Mouse (Mus musculus): ENCODE measurements at regions not wholly inside any gene's neighbourhood (a gene's known extent, or its start where the extent isn't known, plus 50 kb on each side); places are given as distances from the start of the nearest gene placed in this dataset.

DNA sequence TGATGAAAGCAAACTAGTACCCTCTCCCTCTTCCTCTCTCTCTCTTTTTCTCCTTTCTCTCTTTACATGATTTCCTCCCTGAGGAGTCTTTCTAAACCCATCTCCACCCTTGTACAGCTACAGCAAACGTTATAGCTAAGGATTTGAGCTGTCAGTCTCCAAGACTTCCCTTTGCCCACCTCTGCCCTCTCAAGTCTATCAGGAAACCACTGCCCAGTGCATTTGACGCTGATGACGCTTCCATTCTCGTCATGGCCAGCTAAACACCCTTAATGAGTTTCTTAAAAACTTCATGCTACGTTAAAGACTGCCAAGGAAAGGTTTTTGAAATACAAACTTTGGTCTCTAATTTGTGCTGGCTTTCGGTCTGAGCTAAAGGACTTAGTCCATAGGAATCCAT, 99.0 kb upstream of the Bach2 start:
- CTCF ChIA-PET = no interaction called here

DNA sequence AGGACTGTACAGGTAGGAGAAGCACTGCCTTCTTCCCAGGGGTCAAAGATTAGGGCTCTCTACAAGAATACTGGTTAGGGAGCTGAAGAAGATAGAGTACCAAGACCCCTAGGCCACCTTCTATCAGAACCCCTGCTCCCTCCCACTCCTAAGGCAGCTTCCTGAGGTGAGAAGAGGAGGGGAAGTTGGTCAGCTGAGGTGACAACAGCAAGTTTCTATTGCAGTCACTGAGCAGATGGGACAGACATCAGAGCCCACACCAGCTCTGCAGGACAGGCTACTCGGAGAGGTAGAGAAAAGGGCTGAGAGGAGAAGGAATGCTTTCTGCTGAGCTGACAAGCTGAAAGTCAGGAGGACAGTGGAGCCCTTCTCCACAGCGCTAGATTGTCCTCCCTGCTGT, 98.5 kb upstream of the Bach2 start:
- ChIA-PET POLR2A (interaction anchor here in 1 of 4 experiments (0.6 kb wide), 1 partner anchor 442 kb away, joined by 5 read pairs; no protein-coding TSS in a partner anchor), CTCF (interaction anchor here in 1 of 4 experiments (0.6 kb wide), 1 partner anchor 448 kb away, joined by 3 read pairs; no protein-coding TSS in a partner anchor)

More for the DNA sequence above, 99.0 kb upstream of the Bach2 start:
- POLR2A ChIA-PET = interaction anchor here in 1 of 4 experiments (0.6 kb wide), 1 partner anchor 442 kb away, joined by 5 read pairs; no protein-coding TSS in a partner anchor

DNA sequence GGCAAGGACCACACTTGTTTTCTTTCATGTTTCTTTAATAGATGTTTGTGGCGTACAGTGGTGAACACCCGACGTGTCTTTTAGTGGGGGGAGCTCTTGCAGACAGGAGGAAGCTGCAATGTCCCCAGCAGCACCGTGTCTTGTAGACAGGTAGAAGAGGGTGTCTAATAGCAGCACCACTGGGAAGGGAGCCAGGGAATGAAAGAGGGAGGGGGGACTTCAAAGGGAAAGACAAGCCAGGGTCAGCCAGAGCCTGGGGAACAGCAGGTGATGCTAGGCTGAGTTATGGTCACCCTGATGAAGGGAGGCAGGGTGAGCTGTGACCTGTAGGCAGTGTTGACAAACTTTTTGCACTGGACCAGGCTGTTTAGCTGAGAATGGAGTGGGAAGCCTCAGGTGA, 96.4 kb upstream of the Bach2 start:
- ChIA-PET CTCF (no interaction called here), POLR2A (interaction anchor here in 2 of 4 experiments (0.6 to 0.9 kb wide), 2 partner anchors 8 to 63 kb away, joined by 3 read pairs; no protein-coding TSS in a partner anchor)

DNA sequence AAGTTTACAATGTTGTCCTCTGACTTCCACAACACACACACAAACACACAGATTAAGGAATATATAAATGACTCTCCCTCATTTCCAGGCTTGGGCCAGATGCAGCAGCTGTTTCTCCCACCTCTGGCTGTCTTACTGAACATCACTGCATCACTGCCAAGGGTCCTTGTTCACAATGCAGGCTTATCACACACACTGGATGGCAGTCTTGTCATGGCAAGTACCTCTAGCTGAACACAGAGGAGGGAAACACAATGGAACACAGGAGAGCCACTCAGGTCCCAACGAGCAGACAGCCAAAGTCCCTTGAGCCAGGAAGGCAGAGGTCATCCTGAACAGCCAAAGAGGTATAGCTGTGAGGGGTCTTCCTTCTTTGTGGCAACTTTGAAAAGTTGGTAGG, 91.5 kb upstream of the Bach2 start:
- CTCF ChIA-PET = no interaction called here
- POLR2A ChIA-PET = no interaction called here

DNA sequence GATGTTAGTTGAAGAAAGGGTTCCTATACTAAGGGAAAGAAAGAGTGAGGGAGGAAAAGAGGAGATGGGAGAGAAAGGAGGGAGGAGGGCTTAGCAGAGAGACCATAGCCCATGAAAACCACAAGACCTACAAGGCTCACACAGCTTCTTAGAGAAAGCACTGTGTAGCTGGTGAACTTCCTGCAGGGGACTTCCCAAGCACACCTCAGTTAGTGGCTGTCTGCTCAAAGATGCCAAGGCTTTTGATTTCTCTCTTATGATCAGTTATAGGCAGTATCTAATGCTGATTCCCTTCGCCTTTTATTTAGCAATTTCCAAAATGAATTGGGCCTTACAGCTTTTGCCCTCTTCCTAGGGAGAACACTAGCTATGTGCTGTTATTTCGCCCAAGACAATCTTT, 90.0 kb upstream of the Bach2 start:
- POLR2A ChIA-PET = interaction anchor here in 1 of 4 experiments (0.5 kb wide), 1 partner anchor 1165 kb away, joined by 3 read pairs; no protein-coding TSS in a partner anchor
- CTCF ChIA-PET = interaction anchor here in 2 of 4 experiments (0.7 to 1.1 kb wide), 3 partner anchors 191 to 919 kb away, joined by 3 to 6 read pairs (median 4); no protein-coding TSS in a partner anchor

DNA sequence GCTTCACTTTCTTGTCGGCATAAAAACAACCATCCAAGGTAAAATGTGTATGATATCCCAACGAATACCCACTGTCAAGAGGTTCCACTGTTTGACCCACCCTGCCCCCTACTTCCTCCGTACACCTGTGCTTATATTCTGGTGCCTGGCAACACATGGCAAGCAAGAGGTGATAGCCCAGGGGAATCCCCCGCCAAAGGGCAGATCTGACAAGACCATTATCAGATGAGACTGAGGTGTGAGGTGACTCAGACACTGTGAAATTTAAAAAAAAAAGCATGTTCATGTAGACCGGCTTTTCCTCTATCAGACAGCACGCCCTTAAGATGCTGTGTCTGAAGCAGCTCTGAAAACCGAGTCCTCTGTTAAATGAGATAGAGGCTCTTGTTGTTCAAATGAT, 89.4 kb upstream of the Bach2 start:
- ChIA-PET POLR2A (interaction anchor here in 1 of 4 experiments (0.5 kb wide), 1 partner anchor 1165 kb away, joined by 3 read pairs; no protein-coding TSS in a partner anchor), CTCF (interaction anchor here in 1 of 4 experiments (1.1 kb wide), 1 partner anchor 423 kb away, joined by 6 read pairs; no protein-coding TSS in a partner anchor)

DNA sequence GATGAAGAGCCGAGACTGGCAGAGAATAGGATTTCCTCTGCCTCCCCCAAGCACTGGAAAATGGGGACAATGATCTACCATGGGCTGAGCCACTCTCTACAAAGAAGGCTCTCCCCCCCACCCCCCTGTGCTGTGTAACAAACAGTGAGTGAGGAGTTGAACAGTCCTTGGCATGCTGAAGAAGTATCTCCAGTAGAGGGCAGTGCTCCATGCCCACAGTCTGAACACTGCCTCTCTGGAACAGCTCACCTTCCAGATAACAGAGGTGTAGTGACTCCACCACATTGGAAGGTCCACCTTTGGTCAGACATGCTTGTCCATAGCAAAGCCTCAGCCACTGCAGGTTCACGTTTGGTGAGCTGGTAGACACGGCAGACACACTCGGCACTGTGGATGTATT, 85.2 kb upstream of the Bach2 start:
- ChIA-PET POLR2A (interaction anchor here in 1 of 4 experiments (0.8 to 1.0 kb wide), 2 partner anchors 61 to 84 kb away, joined by 3 read pairs; no protein-coding TSS in a partner anchor), CTCF (interaction anchor here in 3 of 4 experiments (0.6 to 1.4 kb wide), 17 partner anchors 10 to 1148 kb away, joined by 3 to 6 read pairs (median 4); partner anchors contain the start of gene Bach2 (in 1 of the 3))

DNA sequence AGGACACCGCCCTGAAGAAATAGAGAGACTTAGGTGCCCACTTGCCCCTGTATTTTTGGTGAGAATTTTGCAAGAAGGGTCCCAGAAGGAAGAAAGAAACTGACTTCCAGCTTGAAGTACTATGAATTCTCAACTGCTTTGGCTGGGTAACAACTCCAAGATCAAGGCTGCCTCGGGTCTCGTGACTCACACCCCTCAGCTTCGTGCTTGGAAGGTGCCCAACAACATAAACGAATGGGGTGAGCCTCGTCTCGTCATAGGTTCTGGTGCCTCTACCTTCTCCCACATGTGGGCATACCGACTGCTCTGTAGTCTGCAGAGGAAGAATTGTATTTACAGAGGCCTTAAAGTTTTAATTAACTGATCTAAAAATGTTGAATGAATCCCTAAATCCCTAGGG, 81.6 kb upstream of the Bach2 start:
- CTCF ChIA-PET = no interaction called here
- POLR2A ChIA-PET = interaction anchor here in 1 of 4 experiments (1.4 kb wide), 1 partner anchor 9 kb away, joined by 3 read pairs; no protein-coding TSS in a partner anchor

DNA sequence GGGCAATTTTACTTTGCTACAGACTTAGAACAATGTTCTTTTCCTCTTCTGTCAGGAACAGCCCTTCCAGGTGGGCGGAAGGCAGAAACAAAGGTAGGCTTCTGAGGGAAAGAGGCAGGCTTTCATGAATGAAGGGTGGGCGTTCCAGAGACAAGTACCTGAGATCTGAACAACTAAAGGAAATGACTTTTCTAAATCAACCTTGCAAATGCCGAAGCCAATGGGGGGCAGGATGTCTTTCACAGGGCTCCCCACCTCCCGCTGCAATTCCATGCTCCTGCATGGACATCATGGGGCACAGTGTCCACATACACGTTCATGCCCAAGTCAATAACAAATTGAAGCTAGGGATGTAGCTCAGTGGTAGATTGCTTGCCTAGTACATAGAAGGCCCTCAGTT, 80.2 kb upstream of the Bach2 start:
- POLR2A ChIA-PET = interaction anchor here in 2 of 4 experiments (0.6 to 1.5 kb wide), 8 partner anchors 16 to 132 kb away, joined by 3 to 6 read pairs (median 3); no protein-coding TSS in a partner anchor
- CTCF ChIA-PET = interaction anchor here in 1 of 4 experiments (0.6 kb wide), 1 partner anchor 204 kb away, joined by 9 read pairs; no protein-coding TSS in a partner anchor

DNA sequence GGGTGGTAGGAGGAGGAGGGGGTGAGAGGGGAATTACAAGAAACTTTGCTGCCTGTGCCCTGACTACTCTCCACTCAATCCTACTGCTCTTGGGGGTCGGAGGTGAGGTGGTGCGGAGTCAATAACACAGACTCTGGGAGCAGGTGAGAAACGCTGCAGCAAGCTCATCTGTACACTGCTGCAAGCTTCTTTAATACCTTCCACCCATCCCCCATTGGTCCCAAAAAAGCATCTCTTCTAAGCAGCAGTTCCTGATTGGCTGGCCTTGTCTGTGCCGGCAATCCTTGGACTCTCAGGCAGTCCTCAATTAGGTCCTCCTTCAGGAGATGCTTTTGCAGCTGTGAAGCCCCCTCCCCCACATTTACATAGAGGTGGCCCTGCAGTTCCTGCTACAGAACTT, 79.7 kb upstream of the Bach2 start:
- ChIA-PET POLR2A (interaction anchor here in 2 of 4 experiments (0.6 to 1.5 kb wide), 8 partner anchors 16 to 132 kb away, joined by 3 to 6 read pairs (median 3); no protein-coding TSS in a partner anchor), CTCF (interaction anchor here in 1 of 4 experiments (0.6 kb wide), 1 partner anchor 203 kb away, joined by 9 read pairs; no protein-coding TSS in a partner anchor)

DNA sequence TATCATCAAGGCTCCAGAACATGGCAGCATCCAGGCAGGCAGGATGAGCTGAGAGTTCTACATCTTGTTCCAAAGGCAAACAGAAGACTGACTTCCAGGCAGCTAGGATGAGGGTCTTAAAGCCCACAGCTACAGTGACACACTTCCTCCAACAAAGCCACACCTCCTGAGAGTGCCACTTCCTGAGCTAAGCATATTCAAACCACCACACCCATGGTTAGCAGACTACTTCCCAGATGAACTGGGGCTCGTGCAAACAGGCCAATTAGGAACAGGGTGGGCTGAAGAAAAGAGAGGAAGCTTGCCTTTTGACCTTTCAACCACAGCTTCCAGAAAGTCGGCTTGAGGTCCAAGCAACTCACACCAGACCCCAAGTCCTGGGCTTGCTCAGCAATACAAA, 77.8 kb upstream of the Bach2 start:
- ChIA-PET POLR2A (interaction anchor here (0.6 to 1.8 kb wide), 9 partner anchors 10 to 608 kb away, joined by 3 to 9 read pairs (median 3); partner anchors contain the start of gene Bach2 (in 1 of the 4)), CTCF (no interaction called here)

DNA sequence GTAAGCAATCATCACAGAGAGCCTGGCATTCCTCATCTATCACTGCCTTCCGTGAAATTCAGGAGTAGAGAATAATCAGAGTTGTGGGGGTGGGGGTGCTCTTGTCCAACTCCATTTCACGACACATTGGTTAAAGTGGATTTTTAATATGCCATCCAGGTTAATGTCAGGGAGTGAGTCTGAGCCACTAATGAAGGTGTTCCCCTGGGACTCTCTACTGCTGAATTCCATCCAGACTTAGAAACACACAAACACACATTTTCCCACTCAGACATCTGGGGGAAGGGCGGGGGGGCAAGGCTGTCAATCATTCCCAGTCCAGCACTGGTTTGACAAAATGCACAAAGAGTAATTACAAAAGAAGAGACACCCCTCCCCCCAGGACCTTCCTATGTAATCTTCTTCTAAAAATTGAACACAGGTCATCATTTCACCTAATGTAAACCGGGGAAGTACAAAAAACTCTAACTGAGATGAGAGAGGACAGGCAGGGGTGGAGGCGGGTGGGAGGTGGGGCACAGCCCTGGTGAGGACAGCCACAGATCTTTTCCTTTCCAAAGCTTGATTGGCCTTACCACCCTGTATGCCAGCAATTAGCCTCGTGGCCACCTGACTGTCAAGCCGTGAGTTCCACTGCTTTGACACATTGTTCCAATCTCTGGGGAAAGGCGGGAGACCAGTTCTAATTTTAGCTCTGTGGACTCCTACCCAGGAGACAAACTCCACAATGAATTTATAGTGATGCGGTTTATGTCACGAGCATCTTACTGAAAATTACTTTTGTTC, 76.5 kb upstream of the Bach2 start:
- ChIA-PET CTCF (no interaction called here), POLR2A (interaction anchor here in 2 of 4 experiments (1.2 to 2.3 kb wide), 6 partner anchors 11 to 76 kb away, joined by 3 to 7 read pairs (median 4); partner anchors contain the start of gene Bach2 (in 2 of the 2))

DNA sequence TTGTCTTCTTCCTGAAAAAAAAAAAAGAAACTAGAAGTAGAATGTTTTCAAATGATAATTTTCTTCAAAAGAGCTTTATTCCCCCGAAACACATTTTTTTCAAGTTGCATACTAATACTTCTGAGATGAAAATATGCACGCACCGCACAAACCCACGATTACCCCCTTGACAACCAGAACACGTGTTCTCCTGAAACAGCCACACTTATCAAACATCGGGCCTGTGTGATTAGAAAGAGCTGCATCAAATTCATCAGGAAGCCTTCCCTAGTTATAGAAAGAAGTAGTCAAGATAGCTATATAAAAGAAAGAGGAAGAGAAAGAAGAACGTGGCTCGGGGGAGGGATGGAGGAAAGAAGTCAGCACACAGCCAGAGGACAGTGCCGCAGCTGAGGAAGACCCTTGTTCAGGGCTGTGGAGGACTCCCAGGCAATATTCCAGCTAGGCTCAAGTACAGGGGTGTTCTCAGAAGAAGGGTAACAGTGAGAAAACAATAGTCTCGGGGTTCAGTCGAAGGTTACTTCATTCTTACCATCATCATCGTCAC, 75.8 kb upstream of the Bach2 start:
- CTCF ChIA-PET = no interaction called here
- POLR2A ChIA-PET = interaction anchor here in 1 of 4 experiments (0.6 to 2.3 kb wide), 4 partner anchors 12 to 81 kb away, joined by 3 to 7 read pairs (median 4); partner anchors contain the start of gene Bach2

DNA sequence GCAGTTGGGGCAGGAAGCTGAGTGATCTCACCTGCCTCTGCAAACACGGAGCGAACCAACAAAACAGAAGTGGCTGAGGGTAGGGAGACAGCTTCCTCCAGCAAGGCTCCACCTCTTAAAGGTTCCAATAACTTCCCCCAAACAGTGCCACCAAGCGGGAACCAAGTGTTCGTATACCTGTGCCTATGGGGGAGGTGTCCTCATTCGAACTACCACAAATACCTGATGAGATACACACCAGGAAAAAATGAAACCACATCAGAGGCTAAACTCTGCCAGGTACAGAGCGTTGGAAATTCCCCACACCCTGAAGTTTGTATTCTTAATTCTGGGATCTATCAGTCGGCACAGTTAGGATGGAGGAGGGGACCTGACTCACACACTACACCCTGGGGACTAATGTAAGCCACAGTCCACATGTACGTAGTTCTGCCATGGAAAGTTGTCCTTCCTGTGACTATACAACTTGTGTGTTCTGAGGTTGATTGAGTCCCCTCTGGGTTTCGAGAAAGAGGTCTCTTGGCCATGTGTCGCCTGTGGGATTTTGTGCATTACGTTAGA, 74.4 kb upstream of the Bach2 start:
- POLR2A ChIA-PET = interaction anchor here in 1 of 4 experiments (2.3 kb wide), 1 partner anchor 74 kb away, joined by 7 read pairs; the partner anchor contains the start of gene Bach2

DNA sequence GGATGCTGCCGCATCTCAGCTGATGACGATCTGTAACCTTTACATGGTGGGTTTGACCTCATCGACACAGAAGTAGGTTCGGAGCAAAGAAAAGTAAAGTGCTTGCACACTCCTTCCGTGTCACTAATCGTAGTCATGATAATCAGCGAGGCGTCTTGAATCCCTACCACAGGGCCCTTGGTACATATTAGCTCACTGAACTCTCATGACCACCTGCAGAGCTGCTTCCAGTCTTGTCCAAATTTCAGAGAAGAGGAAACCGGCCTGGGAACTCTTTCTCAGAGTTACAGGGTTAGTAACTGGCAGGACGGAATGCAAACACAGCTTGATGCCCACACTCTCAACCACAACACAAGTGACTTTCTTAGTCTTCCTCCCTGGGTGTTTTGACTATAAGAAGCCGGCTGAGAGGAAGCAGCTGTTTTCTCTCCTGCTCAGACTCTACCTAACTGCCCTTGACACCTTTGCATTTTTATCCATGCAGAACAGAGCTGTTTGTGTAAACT, 73.8 kb upstream of the Bach2 start:
- POLR2A ChIA-PET = interaction anchor here in 1 of 4 experiments (2.3 kb wide), 1 partner anchor 73 kb away, joined by 7 read pairs; the partner anchor contains the start of gene Bach2
- CTCF ChIA-PET = no interaction called here

More for the DNA sequence above, 74.4 kb upstream of the Bach2 start:
- CTCF ChIA-PET = interaction anchor here in 1 of 4 experiments (0.7 kb wide), 1 partner anchor 11 kb away, joined by 3 read pairs; no protein-coding TSS in a partner anchor

DNA sequence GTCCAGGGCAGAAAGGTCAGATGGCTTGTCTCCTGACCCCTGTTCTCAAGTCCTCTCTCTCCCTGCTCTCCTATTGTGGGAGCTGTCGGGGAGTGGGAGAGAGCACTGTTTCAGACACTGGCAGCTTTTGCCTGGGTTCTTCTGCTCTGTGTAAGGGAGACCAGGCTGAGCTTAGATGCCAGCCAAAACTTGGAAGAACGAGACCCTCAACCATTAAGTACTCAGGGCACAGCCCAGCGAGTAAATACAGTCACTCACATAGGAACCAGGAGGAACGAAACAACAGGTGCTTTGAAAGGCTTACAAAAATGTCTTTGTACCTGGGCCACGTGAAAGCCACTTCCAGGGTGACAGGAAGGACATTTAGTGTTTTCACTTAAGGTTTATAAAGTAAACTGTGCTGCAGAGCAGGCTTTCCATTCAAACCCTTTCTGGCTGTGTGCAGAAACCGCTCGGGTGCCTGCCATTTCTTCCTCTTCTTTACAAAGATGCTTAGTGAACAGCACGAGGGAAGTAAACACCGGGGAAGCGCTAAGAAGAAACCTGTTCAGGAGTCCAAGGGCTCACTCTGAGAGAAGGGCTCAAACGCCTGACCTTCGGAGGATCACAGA, 72.6 kb upstream of the Bach2 start:
- ChIA-PET POLR2A (interaction anchor here in 2 of 4 experiments (0.6 to 1.6 kb wide), 3 partner anchors 10 to 316 kb away, joined by 3 to 4 read pairs (median 3); no protein-coding TSS in a partner anchor), CTCF (no interaction called here)

DNA sequence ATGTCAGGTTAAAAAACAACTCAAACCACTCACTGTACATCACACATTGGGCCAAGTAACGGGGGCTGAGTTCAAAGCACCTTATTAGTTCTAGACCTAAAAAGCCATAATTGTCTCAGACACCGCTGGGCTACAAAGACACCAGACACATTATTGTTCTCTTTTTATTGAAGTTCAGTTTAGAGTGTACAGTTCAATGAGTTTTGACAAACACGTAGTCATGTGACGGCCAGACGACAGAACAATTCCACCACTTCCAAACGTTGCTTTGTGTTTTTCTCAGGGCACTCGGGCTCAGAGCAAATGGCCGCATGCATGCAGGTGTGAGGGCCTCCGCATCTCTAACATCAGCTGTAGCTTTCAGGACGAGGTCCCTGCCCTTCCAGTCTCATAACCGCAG, 71.5 kb upstream of the Bach2 start:
- POLR2A ChIA-PET = interaction anchor here in 1 of 4 experiments (0.7 to 1.6 kb wide), 3 partner anchors 8 to 12 kb away, joined by 3 to 4 read pairs (median 3); no protein-coding TSS in a partner anchor
- CTCF ChIA-PET = no interaction called here

DNA sequence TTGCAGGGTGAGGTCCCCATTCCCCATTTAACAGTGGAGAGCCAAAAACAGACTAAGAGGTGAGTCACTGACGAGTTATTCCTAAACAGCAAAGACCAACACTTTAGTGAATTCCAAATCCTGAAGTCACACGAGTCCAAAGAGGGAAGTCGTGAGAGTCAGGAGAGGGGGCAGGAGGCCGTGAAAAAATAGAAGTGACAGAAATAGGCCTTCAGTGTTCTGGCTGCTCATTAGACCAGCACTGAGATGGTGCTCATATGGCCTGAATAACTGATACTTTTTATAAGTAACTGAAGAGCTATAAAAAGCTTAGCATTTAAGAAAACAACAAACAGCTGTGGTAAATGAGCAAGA, 68.5 kb upstream of the Bach2 start:
- POLR2A ChIA-PET = interaction anchor here in 1 of 4 experiments (0.6 to 1.3 kb wide), 2 partner anchors 9 to 1140 kb away, joined by 3 to 4 read pairs; partner anchors contain the start of gene Rngtt
- CTCF ChIA-PET = no interaction called here
